Mouse (Mus musculus) myocyte (in vitro differentiated cells): Measurements from ENCODE around the gene Gm3045.

Experiments used
- E2F4 ChIP-seq: IDR thresholded peaks from one replicate; pipeline ENCODE4 v1.6.1; 2011; ENCODE audit warnings: mild to moderate bottlenecking, control low read depth, moderate library complexity; ENCODE audit not compliant: insufficient read depth
- MAX ChIP-seq: IDR thresholded peaks from one replicate; pipeline ENCODE4 v1.6.1; 2011; ENCODE audit warnings: low read depth, mild to moderate bottlenecking, control low read depth
- MYOD1 ChIP-seq, 3 experiments: IDR thresholded peaks; one replicate each; pipeline ENCODE4 v1.6.1; 2011; ENCODE audit warnings: control low read depth in 2 of 3, low read depth in 2 of 3, mild to moderate bottlenecking in 2 of 3, moderate library complexity in 1 of 3; ENCODE audit not compliant: insufficient read length in 2 of 3, control insufficient read depth in 1 of 3
- MYOG ChIP-seq, 3 experiments: IDR thresholded peaks; one replicate each; pipeline ENCODE4 v1.6.1; 2011; ENCODE audit warnings: control low read depth in 2 of 3, low read depth in 2 of 3, mild to moderate bottlenecking in 2 of 3; ENCODE audit not compliant: insufficient read length in 2 of 3, control insufficient read depth in 1 of 3, insufficient read depth in 1 of 3
- POLR2A ChIP-seq: IDR thresholded peaks from one replicate; pipeline ENCODE4 v1.6.1; 2011; ENCODE audit warnings: low read depth, mild to moderate bottlenecking, control low read depth, moderate library complexity; ENCODE audit not compliant: insufficient read length
- POLR2AphosphoS2 ChIP-seq: IDR thresholded peaks from one replicate; pipeline ENCODE4 v1.6.1; 2011; ENCODE audit warnings: low read depth, control low read depth; ENCODE audit not compliant: insufficient read length
- REST ChIP-seq: IDR thresholded peaks from one replicate; pipeline ENCODE4 v1.6.1; 2011; ENCODE audit warnings: mild to moderate bottlenecking, control low read depth, moderate library complexity; ENCODE audit not compliant: insufficient read depth, insufficient read length
- SRF ChIP-seq: IDR thresholded peaks from one replicate; pipeline ENCODE4 v1.6.1; 2011; ENCODE audit warnings: low read depth; ENCODE audit not compliant: control insufficient read depth, insufficient read length
- TCF12 ChIP-seq: IDR thresholded peaks from one replicate; pipeline ENCODE4 v1.6.1; 2011; ENCODE audit warnings: mild to moderate bottlenecking, control low read depth; ENCODE audit not compliant: poor library complexity, insufficient read depth, severe bottlenecking
- TCF3 ChIP-seq: IDR thresholded peaks from one replicate; pipeline ENCODE4 v1.6.1; 2011; ENCODE audit warnings: low read depth, control low read depth; ENCODE audit not compliant: insufficient read length
- USF1 ChIP-seq: IDR thresholded peaks from one replicate; pipeline ENCODE4 v1.6.1; 2011; ENCODE audit warnings: low read depth, mild to moderate bottlenecking, control low read depth, moderate library complexity

GRCm38 (mm10) chr13:56403381-56404086, 22.9 kb upstream of the Gm3045 start:
- TF ChIP-seq MYOD1 (IDR thresholded peaks at IDR 0.05; ENCODE audit: control insufficient read depth in 1 of 3, insufficient read length in 2 of 3, low read depth in 2 of 3), result no peak
- TF ChIP-seq MAX, result no peak
- no peak for TF ChIP-seq USF1
- TF ChIP-seq POLR2A, result no peak
- TF ChIP-seq TCF12, result no peak
- TF ChIP-seq E2F4, result no peak
- no peak for TF ChIP-seq REST
- TF ChIP-seq TCF3, result no peak
- no peak for TF ChIP-seq POLR2AphosphoS2
- no peak for TF ChIP-seq MYOG (IDR thresholded peaks at IDR 0.05; ENCODE audit: control insufficient read depth in 1 of 3, insufficient read depth in 1 of 3, insufficient read length in 2 of 3, low read depth in 2 of 3)
- no peak for TF ChIP-seq SRF
